Mouse (Mus musculus) embryonic facial prominence, embryonic 12.5 days (tissue): ENCODE measurements at regions not wholly inside any gene's neighbourhood (a gene's known extent, or its start where the extent isn't known, plus 50 kb on each side); places are given as distances from the start of the nearest gene placed in this dataset.

Experiments used
- ATAC-seq: fragments of 200-750 bp; cut with Nextera tagmentation; 2 replicates; pipeline ENCODE4 v1.8.0; 2017; ENCODE audit not compliant: insufficient number of reproducible peaks, insufficient read depth, low FRiP score, low TSS enrichment
- H3K27ac ChIP-seq: fragments of 300-500 bp; sonication (generic); 2 replicates; pipeline ENCODE4 v1.5.1; 2016; ENCODE audit warnings: mild to moderate bottlenecking
- H3K27me3 ChIP-seq: fragments of 300-500 bp; sonication (generic); 2 replicates; pipeline ENCODE4 v1.6.1; 2016; ENCODE audit warnings: mild to moderate bottlenecking, moderate library complexity
- H3K36me3 ChIP-seq: fragments of 300-500 bp; sonication (generic); 2 replicates; pipeline ENCODE4 v1.6.1; 2016; ENCODE audit warnings: mild to moderate bottlenecking
- H3K4me1 ChIP-seq: fragments of 300-500 bp; sonication (generic); 2 replicates; pipeline ENCODE4 v1.6.1; 2016
- H3K4me2 ChIP-seq: fragments of 300-500 bp; sonication (generic); replicated peaks from 2 replicates; pipeline ENCODE4 v1.6.1; 2016; ENCODE audit warnings: mild to moderate bottlenecking, moderate library complexity
- H3K4me3 ChIP-seq: fragments of 300-500 bp; sonication (generic); 2 replicates; pipeline ENCODE4 v1.5.1; 2016; ENCODE audit warnings: mild to moderate bottlenecking
- H3K9ac ChIP-seq: fragments of 300-500 bp; sonication (generic); 2 replicates; pipeline ENCODE4 v1.6.1; 2016; ENCODE audit warnings: mild to moderate bottlenecking, moderate library complexity
- H3K9me3 ChIP-seq: fragments of 300-500 bp; sonication (generic); 2 replicates; pipeline ENCODE4 v1.6.1; 2016; ENCODE audit warnings: mild to moderate bottlenecking, moderate library complexity
- WGBS: fragments of 180-500 bp; shearing (Covaris S2); methylation state at CpG from one replicate; pipeline ENCODE4 v1.1.7; 2016; 5-methylcytosine and 5-hydroxymethylcytosine counted together

DNA sequence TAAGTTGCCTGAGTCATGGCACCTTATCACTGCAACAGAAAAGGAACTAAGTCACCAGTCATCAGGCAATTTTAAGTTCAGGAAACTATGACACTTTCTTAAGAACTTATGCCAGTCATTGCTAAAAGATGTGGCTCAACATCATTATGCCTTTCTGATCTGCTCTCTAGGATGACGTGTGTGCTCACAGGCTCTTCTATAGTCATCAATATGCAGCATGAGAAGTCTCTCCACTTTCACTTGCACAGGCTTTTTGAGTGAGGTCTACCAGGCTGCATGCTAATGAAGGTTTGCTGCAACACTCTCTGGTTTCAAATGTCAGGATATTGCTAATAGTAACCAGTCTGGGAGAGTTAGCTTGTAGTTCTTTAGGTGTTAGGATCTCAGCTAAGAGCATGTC is 530.5 kb upstream of the Alcam start:
- ATAC-seq, result no peak
- H3K9me3 ChIP-seq, result no peaks in the 10 kb centered on the region
- H3K4me3 ChIP-seq, result no peak overlapping the region
- 37% methylated on average over 1 of the region's 1 CpGs for WGBS
- H3K27ac ChIP-seq, result no peak overlapping the region
- H3K4me2 ChIP-seq, result no peak overlapping the region
- H3K9ac ChIP-seq, result no peak overlapping the region
- H3K4me1 ChIP-seq, result peaks cover 5% of the 10 kb centered on the region; the same call in 1 of the 2 replicates
- H3K27me3 ChIP-seq, result no peaks in the 10 kb centered on the region
- no peaks in the 10 kb centered on the region for H3K36me3 ChIP-seq

DNA sequence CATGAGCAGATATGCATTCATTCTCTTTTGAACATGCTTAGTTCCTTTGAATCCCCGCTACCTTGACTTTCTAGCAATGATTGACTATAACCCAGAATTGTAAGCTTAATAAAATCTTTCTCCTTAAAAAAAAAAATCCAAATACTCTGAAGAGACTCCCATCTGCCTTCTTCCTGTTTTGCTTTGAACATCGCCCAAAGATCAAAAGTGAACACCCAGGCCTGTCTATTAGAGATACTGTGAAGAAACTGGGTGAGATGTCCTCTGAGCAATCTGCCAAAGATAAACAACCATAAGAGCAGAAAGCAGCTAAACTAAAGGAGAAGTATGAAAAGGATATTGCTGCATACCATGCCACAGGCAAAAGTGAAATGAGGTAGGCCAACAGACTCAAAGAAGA is 527.1 kb upstream of the Alcam start:
- no peak overlapping the region for H3K4me3 ChIP-seq
- WGBS, result 89% methylated on average over 2 of the region's 2 CpGs
- H3K27me3 ChIP-seq, result no peaks in the 10 kb centered on the region
- H3K9me3 ChIP-seq, result no peaks in the 10 kb centered on the region
- H3K4me2 ChIP-seq, result no peak overlapping the region
- H3K9ac ChIP-seq, result no peak overlapping the region
- no peak overlapping the region for H3K27ac ChIP-seq
- no peak for ATAC-seq
- H3K4me1 ChIP-seq, result no peaks in the 10 kb centered on the region
- no peaks in the 10 kb centered on the region for H3K36me3 ChIP-seq

DNA sequence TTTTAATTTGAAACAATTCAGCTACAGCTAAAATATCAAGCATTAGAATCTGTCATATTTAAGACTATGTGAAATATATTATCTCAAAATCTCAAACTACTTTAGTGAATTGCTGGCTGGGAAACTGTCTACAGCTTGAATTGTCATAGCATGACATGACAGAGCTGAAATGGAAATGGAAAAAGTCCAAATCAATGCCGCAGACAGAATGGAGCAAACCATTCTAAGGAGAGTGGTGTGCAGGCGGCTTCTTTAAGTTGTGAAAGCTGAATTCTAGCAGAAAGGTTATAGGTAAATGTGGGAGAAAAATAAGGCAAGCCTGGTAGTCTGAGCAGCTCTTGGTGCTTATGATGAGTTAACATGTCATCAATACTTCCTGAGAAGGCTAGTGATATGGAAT is 518.9 kb upstream of the Alcam start:
- 81% methylated on average over 2 of the region's 2 CpGs for WGBS

DNA sequence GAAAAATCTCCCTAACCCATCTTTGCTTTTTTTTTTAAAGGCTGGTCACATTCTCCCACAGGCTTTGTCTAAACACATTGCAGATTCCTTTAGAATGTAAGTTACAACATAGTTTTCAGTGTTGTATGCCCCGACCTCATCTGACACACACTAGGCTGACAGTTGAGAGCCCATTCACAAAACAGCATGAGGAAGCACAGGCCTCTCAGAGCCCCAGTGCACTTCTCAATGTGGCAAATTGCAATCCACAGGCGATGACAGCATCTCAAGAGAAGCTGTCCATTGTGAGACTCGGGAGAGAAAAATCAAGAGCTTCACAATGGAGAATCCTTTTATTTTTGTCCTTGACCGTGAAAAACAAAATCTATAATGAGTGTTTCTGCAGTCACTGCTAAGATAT is 493.8 kb upstream of the Alcam start:
- no peaks in the 10 kb centered on the region for H3K4me1 ChIP-seq
- no peak overlapping the region for H3K4me2 ChIP-seq
- H3K9me3 ChIP-seq, result no peaks in the 10 kb centered on the region
- H3K4me3 ChIP-seq, result no peak overlapping the region
- 76% methylated on average over 4 of the region's 4 CpGs for WGBS
- no peak overlapping the region for H3K27ac ChIP-seq
- no peaks in the 10 kb centered on the region for H3K36me3 ChIP-seq
- H3K27me3 ChIP-seq, result no peaks in the 10 kb centered on the region
- no peak overlapping the region for H3K9ac ChIP-seq
- no peak for ATAC-seq

More for the DNA sequence above, 518.9 kb upstream of the Alcam start:
- Histone ChIP-seq H3K4me1 (no peaks in the 10 kb centered on the region), H3K4me3 (no peak overlapping the region), H3K36me3 (no peaks in the 10 kb centered on the region), H3K9me3 (no peaks in the 10 kb centered on the region), H3K4me2 (no peak overlapping the region), H3K27ac (no peak overlapping the region), H3K27me3 (no peaks in the 10 kb centered on the region), H3K9ac (no peak overlapping the region)
- ATAC-seq, result no peak

DNA sequence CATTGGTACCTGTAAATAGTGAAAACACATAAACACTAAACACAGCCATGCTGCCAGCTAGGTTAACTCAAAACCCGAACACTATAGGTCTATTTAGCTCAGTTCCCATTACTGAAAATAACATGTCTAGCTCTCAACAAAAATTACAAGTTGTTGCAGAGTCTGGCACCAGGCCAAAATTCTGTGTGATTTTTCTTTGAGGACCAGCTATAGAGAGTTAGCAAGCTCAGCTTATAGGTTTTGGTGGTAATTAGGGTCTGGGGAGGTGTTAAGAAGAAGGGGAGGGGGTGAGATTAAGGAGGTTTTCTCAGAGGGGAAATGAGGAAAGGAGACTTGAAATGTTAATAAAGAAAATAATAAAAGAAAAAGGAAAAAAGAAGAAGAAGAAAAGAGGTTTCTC is 480.9 kb upstream of the Alcam start:
- 59% methylated on average over 1 of the region's 1 CpGs for WGBS
- Histone ChIP-seq H3K4me3 (no peak overlapping the region), H3K27ac (no peak overlapping the region), H3K4me1 (no peaks in the 10 kb centered on the region), H3K36me3 (no peaks in the 10 kb centered on the region), H3K27me3 (no peaks in the 10 kb centered on the region), H3K4me2 (no peak overlapping the region), H3K9me3 (no peaks in the 10 kb centered on the region), H3K9ac (no peak overlapping the region)
- no peak for ATAC-seq

DNA sequence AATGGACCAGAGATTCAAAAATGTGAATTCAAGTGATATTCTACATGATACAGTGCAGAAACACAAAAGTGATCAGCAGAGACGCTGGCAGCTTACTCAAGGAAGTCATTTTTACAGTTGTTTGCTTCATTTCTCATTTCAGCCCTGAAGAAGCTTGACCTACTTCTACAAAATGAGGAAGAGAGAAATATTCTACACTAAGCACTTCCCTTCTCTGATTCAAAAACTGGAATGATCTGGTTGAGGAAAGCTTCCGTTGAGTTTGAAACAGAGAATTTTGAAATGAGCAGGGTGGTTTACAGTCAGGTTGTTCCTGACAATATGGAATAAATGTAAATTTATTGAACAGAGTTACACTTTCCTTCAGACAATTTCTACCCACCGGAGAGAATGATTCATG is 478.1 kb upstream of the Alcam start:
- Histone ChIP-seq H3K36me3 (no peaks in the 10 kb centered on the region), H3K27ac (no peak overlapping the region), H3K9me3 (no peaks in the 10 kb centered on the region), H3K4me2 (no peak overlapping the region), H3K4me1 (no peaks in the 10 kb centered on the region), H3K4me3 (no peak overlapping the region), H3K27me3 (no peaks in the 10 kb centered on the region), H3K9ac (no peak overlapping the region)
- 81% methylated on average over 3 of the region's 3 CpGs for WGBS
- ATAC-seq, result no peak

DNA sequence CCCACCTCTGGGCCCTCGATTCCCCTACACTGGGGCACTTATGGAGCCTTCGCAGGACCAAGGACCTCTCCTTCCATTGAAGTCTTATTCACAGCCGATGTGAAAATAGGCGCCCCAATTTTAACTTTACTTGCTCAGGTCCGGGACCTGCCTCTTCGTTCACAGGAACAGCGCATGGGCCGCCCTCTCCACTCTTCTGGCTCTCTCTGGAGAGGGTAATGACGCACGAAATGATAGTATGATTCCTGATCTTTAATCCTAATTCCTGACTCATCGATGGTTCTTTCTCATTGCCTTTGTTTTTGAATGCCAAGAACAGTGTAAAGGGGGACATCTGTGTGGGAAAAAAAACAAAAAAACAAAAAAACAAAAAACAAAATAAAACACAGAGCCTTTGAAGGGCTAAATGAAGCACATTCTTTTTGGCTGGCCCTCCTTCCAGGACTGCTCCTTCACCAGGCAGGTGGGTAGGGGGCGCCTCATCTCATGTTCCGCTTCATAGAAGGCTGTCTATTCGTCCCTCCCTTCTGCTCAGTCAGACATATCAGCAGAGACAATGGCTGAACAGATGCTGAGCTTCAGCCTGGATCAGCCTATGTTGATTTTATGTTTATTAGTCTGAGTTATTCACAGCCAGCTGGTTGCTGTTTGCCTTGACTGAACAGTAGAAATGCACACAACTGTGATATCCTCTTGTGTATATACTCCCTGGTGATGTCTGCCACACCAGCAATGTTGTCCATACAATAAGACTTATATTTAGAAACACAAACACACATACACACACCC is 438.8 kb upstream of the Alcam start:
- Histone ChIP-seq H3K27ac (no peak overlapping the region), H3K36me3 (no peaks in the 10 kb centered on the region), H3K9ac (no peak overlapping the region), H3K27me3 (no peaks in the 10 kb centered on the region), H3K4me2 (no peak overlapping the region), H3K4me1 (no peaks in the 10 kb centered on the region), H3K9me3 (no peaks in the 10 kb centered on the region), H3K4me3 (no peak overlapping the region)
- WGBS, result 82% methylated on average over 14 of the region's 14 CpGs
- no peak for ATAC-seq

DNA sequence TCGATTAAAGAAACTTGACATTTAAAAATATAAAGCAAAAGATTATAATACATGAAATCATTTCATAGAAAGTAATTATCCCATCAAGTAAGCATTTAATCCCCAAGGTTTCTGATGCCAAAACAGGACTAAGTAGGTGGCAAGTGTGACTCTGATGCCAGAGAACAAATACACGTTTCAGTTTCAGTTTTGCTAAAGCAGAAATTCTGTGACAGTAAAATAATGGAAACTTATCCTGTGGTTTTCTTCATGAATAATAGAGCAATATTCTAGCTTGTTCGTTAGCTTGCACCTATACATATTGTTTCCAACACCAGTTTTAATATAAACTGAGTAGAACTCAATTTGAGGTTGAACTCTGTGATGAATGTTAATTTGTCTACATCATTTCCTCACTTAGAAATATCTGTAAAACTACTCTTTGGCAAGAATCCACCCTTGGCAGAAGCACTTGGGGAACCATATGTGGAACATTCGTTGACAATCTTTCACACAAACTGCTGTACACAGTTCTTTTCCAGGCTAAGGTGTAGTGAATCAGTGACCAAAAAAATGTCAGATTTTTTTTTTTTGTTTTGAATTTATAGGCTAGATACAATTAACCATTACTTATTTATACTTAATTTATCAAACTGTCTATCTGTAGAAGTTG is 425.7 kb upstream of the Alcam start:
- no peak overlapping the region for H3K4me3 ChIP-seq
- H3K9me3 ChIP-seq, result no peaks in the 10 kb centered on the region
- no peaks in the 10 kb centered on the region for H3K4me1 ChIP-seq
- H3K36me3 ChIP-seq, result no peaks in the 10 kb centered on the region
- no peak for ATAC-seq
- no peaks in the 10 kb centered on the region for H3K27me3 ChIP-seq
- H3K9ac ChIP-seq, result no peak overlapping the region
- H3K4me2 ChIP-seq, result no peak overlapping the region
- WGBS, result 73% methylated on average over 4 of the region's 4 CpGs
- no peak overlapping the region for H3K27ac ChIP-seq

DNA sequence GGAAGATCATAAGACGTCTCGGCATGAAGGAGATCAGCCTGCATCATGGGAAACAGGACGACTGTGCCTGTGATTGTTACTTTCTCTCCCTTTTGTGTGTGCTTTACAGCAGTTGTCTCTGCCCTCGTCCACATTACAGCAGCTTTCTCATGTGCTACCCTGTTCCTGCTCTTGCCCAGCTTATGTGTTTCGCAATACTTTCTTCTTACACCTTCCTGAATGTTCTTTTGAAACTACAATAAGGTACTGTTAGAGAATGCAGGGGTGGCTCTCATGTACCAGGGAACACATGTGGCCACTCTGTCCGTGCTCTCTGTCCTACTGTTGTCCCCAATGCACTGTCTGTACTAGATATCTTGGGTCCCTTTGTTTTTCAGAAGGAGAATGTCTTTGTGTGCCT is 414.0 kb upstream of the Alcam start:
- H3K4me3 ChIP-seq, result no peak overlapping the region
- no peak for ATAC-seq
- 75% methylated on average over 6 of the region's 6 CpGs for WGBS

DNA sequence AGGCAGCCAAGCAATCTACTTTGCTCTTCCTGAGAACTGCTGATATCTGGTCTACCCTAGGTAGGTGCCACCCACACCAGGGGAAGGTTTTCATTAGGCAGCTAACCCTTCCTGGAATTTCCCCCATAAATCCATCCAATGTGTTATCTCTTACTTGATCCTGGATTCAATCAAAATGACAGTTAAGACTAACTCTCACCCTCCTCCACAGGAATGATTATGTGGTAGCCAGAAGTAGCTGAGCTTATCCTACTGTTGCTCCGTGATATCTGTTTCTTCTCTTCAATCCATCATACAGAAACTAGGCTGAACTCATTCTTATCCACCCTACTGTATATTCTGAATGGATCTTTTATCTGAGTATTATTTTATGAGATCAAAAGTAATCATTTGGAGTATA is 409.7 kb upstream of the Alcam start:
- no peaks in the 10 kb centered on the region for H3K4me1 ChIP-seq

More for the DNA sequence above, 414.0 kb upstream of the Alcam start:
- no peak overlapping the region for H3K9ac ChIP-seq
- H3K36me3 ChIP-seq, result no peaks in the 10 kb centered on the region
- H3K4me2 ChIP-seq, result no peak overlapping the region
- no peaks in the 10 kb centered on the region for H3K4me1 ChIP-seq
- no peaks in the 10 kb centered on the region for H3K9me3 ChIP-seq
- no peaks in the 10 kb centered on the region for H3K27me3 ChIP-seq
- H3K27ac ChIP-seq, result no peak overlapping the region

DNA sequence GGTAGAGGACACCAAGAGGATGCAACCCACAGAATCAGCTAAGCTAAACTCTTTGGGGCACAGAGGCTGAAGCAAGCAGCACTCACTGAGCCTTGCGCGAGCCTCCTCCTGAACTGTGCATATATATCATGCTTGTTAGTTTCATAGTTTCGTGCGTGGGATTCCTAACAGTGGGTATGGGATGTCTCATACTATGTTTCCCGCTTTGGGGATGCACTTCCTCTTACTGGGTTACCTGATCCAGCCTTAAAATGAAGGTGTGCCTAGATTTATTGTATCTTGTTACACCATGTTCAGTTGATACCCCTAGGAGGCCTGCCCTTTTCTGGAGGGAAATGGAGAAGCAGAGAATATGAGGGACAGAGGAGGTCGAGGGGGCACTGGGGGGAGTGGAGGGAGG is 407.4 kb upstream of the Alcam start:
- H3K27ac ChIP-seq, result no peak overlapping the region
- no peak overlapping the region for H3K4me2 ChIP-seq
- H3K9me3 ChIP-seq, result no peaks in the 10 kb centered on the region
- H3K4me1 ChIP-seq, result no peaks in the 10 kb centered on the region
- no peak for ATAC-seq
- H3K4me3 ChIP-seq, result no peak overlapping the region
- WGBS, result 85% methylated on average over 6 of the region's 6 CpGs
- no peaks in the 10 kb centered on the region for H3K36me3 ChIP-seq
- no peak overlapping the region for H3K9ac ChIP-seq
- H3K27me3 ChIP-seq, result no peaks in the 10 kb centered on the region

More for the DNA sequence above, 409.7 kb upstream of the Alcam start:
- no peak overlapping the region for H3K9ac ChIP-seq
- no peaks in the 10 kb centered on the region for H3K9me3 ChIP-seq
- no peak overlapping the region for H3K27ac ChIP-seq
- WGBS, result 72% methylated on average over 1 of the region's 1 CpGs
- no peak overlapping the region for H3K4me3 ChIP-seq
- ATAC-seq, result no peak
- H3K27me3 ChIP-seq, result no peaks in the 10 kb centered on the region
- H3K36me3 ChIP-seq, result no peaks in the 10 kb centered on the region
- no peak overlapping the region for H3K4me2 ChIP-seq

DNA sequence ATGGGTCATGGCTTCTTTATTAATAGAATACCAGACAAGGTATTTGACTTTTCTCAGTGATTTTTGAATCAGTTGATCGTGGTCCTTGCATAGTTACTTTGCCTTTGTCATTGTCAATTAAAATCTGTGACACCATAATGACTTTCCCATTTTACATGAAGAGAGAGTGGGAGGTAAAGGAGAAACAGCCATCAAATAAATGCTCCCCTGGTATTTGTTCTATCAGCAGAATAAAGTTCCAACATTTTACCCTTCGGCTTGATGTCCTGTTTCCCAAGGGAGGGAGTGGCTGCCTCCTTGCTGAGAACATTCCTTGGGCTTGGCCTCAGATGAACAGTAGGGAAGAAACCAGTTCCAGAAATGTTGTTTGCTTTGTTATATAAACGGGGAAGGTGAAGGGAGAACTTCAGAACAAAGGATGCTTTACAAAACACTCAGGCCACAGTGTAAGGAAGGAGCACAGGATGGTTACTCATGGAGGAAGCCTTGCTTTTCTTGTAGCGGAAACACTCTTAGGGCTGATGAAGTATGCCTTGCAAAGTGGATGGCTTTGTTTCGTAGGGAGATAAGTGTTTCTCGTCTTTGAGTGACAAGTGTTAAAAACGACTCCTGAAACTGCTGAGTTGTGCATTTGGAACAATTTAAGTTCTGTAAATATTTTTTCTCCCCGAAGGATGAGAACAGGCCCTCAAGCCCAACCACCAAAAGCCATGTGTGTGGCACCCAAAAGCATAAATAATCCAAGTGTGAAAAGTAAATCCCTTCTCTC is 404.8 kb upstream of the Alcam start:
- no peaks in the 10 kb centered on the region for H3K27me3 ChIP-seq
- ATAC-seq, result no peak
- no peaks in the 10 kb centered on the region for H3K36me3 ChIP-seq
- no peaks in the 10 kb centered on the region for H3K4me1 ChIP-seq
- 37% methylated on average over 8 of the region's 8 CpGs for WGBS
- H3K4me3 ChIP-seq, result no peak overlapping the region
- no peaks in the 10 kb centered on the region for H3K9me3 ChIP-seq
- H3K4me2 ChIP-seq, result no peak overlapping the region
- H3K27ac ChIP-seq, result no peak overlapping the region
- H3K9ac ChIP-seq, result no peak overlapping the region
